Comparison of ENCODE assay signal across 27 mouse cellular contexts in genomic region chr3:56379500-56379899, GRCm38 (mm10).
DNase-seq lines count a peak whose midpoint lies in the region; ATAC-seq and TF ChIP-seq lines count a peak whose summit lies in the region.
"Had no signal": no experiment of that assay in that cellular context is flagged by ENCODE, and none has a peak within 500 bp of the region (broad histone marks: within the 10 kb centered on the region; RNA-seq: fewer than 3 reads in every experiment).

No protein-coding gene starts in this region.

- H3K27ac ChIP-seq in forebrain, embryonic 13.5 days, result no peak overlapping the region
- no peak overlapping the region for H3K27ac ChIP-seq in forebrain, embryonic 12.5 days
- H3K27ac ChIP-seq in forebrain, embryonic 15.5 days (replicated peaks), result no peak overlapping the region
- H3K27ac ChIP-seq: embryonic facial prominence, embryonic 10.5 days; embryonic facial prominence, embryonic 15.5 days; hindbrain, embryonic 10.5 days; liver, embryonic 12.5 days; neural tube, embryonic 13.5 days had no signal

- 26% methylated on average over 3 of the region's 3 CpGs for WGBS in forebrain, embryonic 13.5 days
- WGBS in forebrain, embryonic 12.5 days, result 52% methylated on average over 3 of the region's 3 CpGs
- WGBS in forebrain, embryonic 15.5 days, result 25% methylated on average over 3 of the region's 3 CpGs

- H3K4me3 ChIP-seq in forebrain, embryonic 13.5 days, result no peak overlapping the region
- no peak overlapping the region for H3K4me3 ChIP-seq in forebrain, embryonic 12.5 days (replicated peaks)
- no peak overlapping the region for H3K4me3 ChIP-seq in forebrain, embryonic 15.5 days
- H3K4me3 ChIP-seq: embryonic facial prominence, embryonic 10.5 days; embryonic facial prominence, embryonic 15.5 days; hindbrain, embryonic 10.5 days; liver, embryonic 12.5 days; myocyte; neural tube, embryonic 13.5 days had no signal

- TF ChIP-seq CTCF in brain, embryonic 14.5 days (IDR thresholded peaks at IDR 0.05; ENCODE audit: borderline replicate concordance, extremely low read depth, insufficient read depth, insufficient read length), result no peak

- peak; percentile 7 for DNase-seq in layer of hippocampus, adult 11-12 months (ENCODE audit: low spot score)
- no peak for DNase-seq in layer of hippocampus, adult 9-10 months (ENCODE audit: low spot score)
- DNase-seq in brain, embryonic 14.5 days (ENCODE audit: low read depth), result peak; percentile 79
- DNase-seq in cerebellum, adult 18-20 months, result no peak
- DNase-seq: adrenal gland, postnatal 10 days; cerebellum, adult 11 months; cerebellum, postnatal 10 days; gastrocnemius, postnatal 14 days; heart, postnatal 14 days; kidney, adult 8-10 months; kidney, postnatal 36 days; left cerebral cortex, postnatal 4 days; liver, postnatal 0 days; lung, postnatal 36 days had no signal

- H3K36me3 ChIP-seq in forebrain, embryonic 13.5 days (ENCODE audit: poor library complexity, severe bottlenecking), result no peaks in the 10 kb centered on the region
- H3K36me3 ChIP-seq in forebrain, embryonic 12.5 days (replicated peaks), result no peaks in the 10 kb centered on the region
- H3K36me3 ChIP-seq in forebrain, embryonic 15.5 days, result no peaks in the 10 kb centered on the region
- H3K36me3 ChIP-seq: embryonic facial prominence, embryonic 10.5 days; embryonic facial prominence, embryonic 15.5 days; hindbrain, embryonic 10.5 days; liver, embryonic 12.5 days; neural tube, embryonic 13.5 days had no signal

- no peak for TF ChIP-seq POLR2A in brain, embryonic 14.5 days (IDR thresholded peaks at IDR 0.05; ENCODE audit: borderline replicate concordance, extremely low read depth, insufficient read depth, insufficient read length, poor library complexity, severe bottlenecking)

- H3K4me1 ChIP-seq in forebrain, embryonic 13.5 days, result 0 out of 2 replicates have a peak, but pooled peaks cover 4% of the 10 kb centered on the region
- H3K4me1 ChIP-seq in forebrain, embryonic 12.5 days, result no peaks in the 10 kb centered on the region
- no peaks in the 10 kb centered on the region for H3K4me1 ChIP-seq in forebrain, embryonic 15.5 days
- H3K4me1 ChIP-seq: embryonic facial prominence, embryonic 10.5 days; embryonic facial prominence, embryonic 15.5 days; hindbrain, embryonic 10.5 days; liver, embryonic 12.5 days; neural tube, embryonic 13.5 days had no signal

- no peak overlapping the region for H3K9ac ChIP-seq in forebrain, embryonic 13.5 days
- no peak overlapping the region for H3K9ac ChIP-seq in forebrain, embryonic 12.5 days
- H3K9ac ChIP-seq in forebrain, embryonic 15.5 days (replicated peaks), result no peak overlapping the region
- H3K9ac ChIP-seq: embryonic facial prominence, embryonic 15.5 days; liver, embryonic 12.5 days; liver, postnatal 0 days; neural tube, embryonic 13.5 days had no signal

- peaks cover 5% of the 10 kb centered on the region; the same call in 1 of the 2 replicates for H3K9me3 ChIP-seq in forebrain, embryonic 13.5 days (replicated peaks)
- H3K9me3 ChIP-seq in forebrain, embryonic 12.5 days, result no peaks in the 10 kb centered on the region
- H3K9me3 ChIP-seq in forebrain, embryonic 15.5 days, result no peaks in the 10 kb centered on the region
- H3K9me3 ChIP-seq: embryonic facial prominence, embryonic 10.5 days; embryonic facial prominence, embryonic 15.5 days; hindbrain, embryonic 10.5 days; liver, embryonic 12.5 days; neural tube, embryonic 13.5 days had no signal

- ATAC-seq in forebrain, embryonic 13.5 days, result peak; percentile 90
- no peak; the same call in 1 of the 2 replicates for ATAC-seq in forebrain, embryonic 12.5 days (ENCODE audit: low FRiP score)
- ATAC-seq in forebrain, embryonic 15.5 days (replicated peaks), result peak; percentile 89
- ATAC-seq: hindbrain, embryonic 16.5 days; liver, embryonic 12.5 days; liver, postnatal 0 days; midbrain, embryonic 16.5 days; Patski had no signal

- H3K27me3 ChIP-seq in forebrain, embryonic 13.5 days, result no peaks in the 10 kb centered on the region
- H3K27me3 ChIP-seq in forebrain, embryonic 12.5 days, result no peaks in the 10 kb centered on the region
- no peaks in the 10 kb centered on the region for H3K27me3 ChIP-seq in forebrain, embryonic 15.5 days
- H3K27me3 ChIP-seq: embryonic facial prominence, embryonic 15.5 days; liver, embryonic 12.5 days; neural tube, embryonic 13.5 days; Patski had no signal

- no peak overlapping the region for H3K4me2 ChIP-seq in forebrain, embryonic 13.5 days
- no peak overlapping the region for H3K4me2 ChIP-seq in forebrain, embryonic 12.5 days
- no peak overlapping the region for H3K4me2 ChIP-seq in forebrain, embryonic 15.5 days (replicated peaks)
- H3K4me2 ChIP-seq: embryonic facial prominence, embryonic 15.5 days; liver, embryonic 12.5 days; midbrain, embryonic 11.5 days; neural tube, embryonic 13.5 days had no signal

Comparison
In these comparisons a context has a peak if more than half of its experiments do, and no peak if none do; other contexts are left out.
1. DNase-seq: peak in layer of hippocampus, adult 11-12 months (single experiment) and brain, embryonic 14.5 days (single experiment); none in layer of hippocampus, adult 9-10 months (single experiment) and cerebellum, adult 18-20 months (0 of 2).